Mouse (Mus musculus) embryonic facial prominence, embryonic 13.5 days (tissue): ENCODE data around the gene Agap2. TPM values are rescaled to one million over a fixed set of nuclear protein-coding genes. Genes with fewer than 3 reads are reported as not detected.
"Not testable (repeated sequence)": the region's sequence is repeated elsewhere in the genome, so short reads cannot be mapped to it uniquely, and the experiment has no call there.

Experiments
- ATAC-seq: fragments of 200-750 bp; cut with Nextera tagmentation; 2 replicates; pipeline ENCODE4 v1.8.0; 2017; ENCODE audit warnings: low read depth; ENCODE audit not compliant: insufficient number of reproducible peaks, insufficient read depth, low FRiP score, low TSS enrichment
- H3K27ac ChIP-seq: fragments of 300-500 bp; sonication (generic); 2 replicates; pipeline ENCODE4 v1.5.1; 2015; ENCODE audit warnings: moderate library complexity, mild to moderate bottlenecking, inconsistent platforms
- H3K27me3 ChIP-seq: fragments of 300-500 bp; sonication (generic); 2 replicates; pipeline ENCODE4 v1.6.1; 2015; ENCODE audit warnings: mild to moderate bottlenecking, inconsistent platforms
- H3K36me3 ChIP-seq: fragments of 300-500 bp; sonication (generic); 2 replicates; pipeline ENCODE4 v1.6.1; 2015; ENCODE audit warnings: mild to moderate bottlenecking, inconsistent platforms
- H3K4me1 ChIP-seq: fragments of 300-500 bp; sonication (generic); 2 replicates; pipeline ENCODE4 v1.6.1; 2015; ENCODE audit warnings: inconsistent platforms
- H3K4me2 ChIP-seq: fragments of 300-500 bp; sonication (generic); 2 replicates; pipeline ENCODE4 v1.6.1; 2015; ENCODE audit warnings: moderate library complexity, mild to moderate bottlenecking, inconsistent platforms
- H3K4me3 ChIP-seq: fragments of 300-500 bp; sonication (generic); 2 replicates; pipeline ENCODE4 v1.5.1; 2015; ENCODE audit warnings: mild to moderate bottlenecking, inconsistent platforms
- H3K9ac ChIP-seq: fragments of 300-500 bp; sonication (generic); 2 replicates; pipeline ENCODE4 v1.6.1; 2015; ENCODE audit warnings: mild to moderate bottlenecking, inconsistent platforms
- H3K9me3 ChIP-seq: fragments of 300-500 bp; sonication (generic); 2 replicates; pipeline ENCODE4 v1.6.1; 2016; ENCODE audit warnings: inconsistent platforms
- WGBS: fragments of 180-500 bp; shearing (Covaris S2); methylation state at CpG from one replicate; pipeline ENCODE4 v1.1.7; 2015; ENCODE audit warnings: mixed read lengths; 5-methylcytosine and 5-hydroxymethylcytosine counted together
- polyA plus RNA-seq: library from polyadenylated mRNA; unstranded; fragments of >200 nt; fragmentation: Nextera tagmentation; extraction: Ambion mirVana; gene quantifications from 2 replicates; pipeline ENCODE4 v1.2.1, GENCODE M21; 2015

Agap2 gene
- polyA plus RNA-seq, 1 experiment from 2014 or later = 0.34 TPM

DNA sequence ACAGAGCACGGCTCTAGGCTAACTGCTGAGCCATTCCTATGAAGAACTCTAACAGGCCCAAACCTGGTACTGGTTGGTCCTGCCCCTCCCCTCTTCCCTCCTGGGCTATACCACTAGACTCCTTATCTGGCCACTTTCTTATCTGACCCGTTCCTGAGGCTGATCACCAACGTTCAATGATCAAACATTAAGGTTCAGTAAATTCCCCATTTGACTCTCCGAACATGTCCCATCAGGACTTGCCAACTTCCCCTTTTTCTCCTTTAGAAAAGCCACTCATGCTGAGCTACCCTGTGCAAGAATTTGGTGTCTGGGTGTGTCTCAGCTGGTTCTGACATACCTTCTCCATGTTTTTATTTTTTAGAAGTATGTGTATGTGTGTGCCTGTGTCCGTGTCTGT, 51.5 kb downstream of the Agap2 start:
- Histone ChIP-seq H3K27ac (no peak overlapping the region), H3K9me3 (no peaks in the 10 kb centered on the region), H3K4me3 (no peak overlapping the region), H3K4me2 (no peak overlapping the region), H3K36me3 (no peaks in the 10 kb centered on the region), H3K27me3 (no peaks in the 10 kb centered on the region), H3K4me1 (peaks cover 10% of the 10 kb centered on the region), H3K9ac (no peak overlapping the region)
- ATAC-seq = no peak
- 80% methylated on average over 5 of the region's 5 CpGs for WGBS

DNA sequence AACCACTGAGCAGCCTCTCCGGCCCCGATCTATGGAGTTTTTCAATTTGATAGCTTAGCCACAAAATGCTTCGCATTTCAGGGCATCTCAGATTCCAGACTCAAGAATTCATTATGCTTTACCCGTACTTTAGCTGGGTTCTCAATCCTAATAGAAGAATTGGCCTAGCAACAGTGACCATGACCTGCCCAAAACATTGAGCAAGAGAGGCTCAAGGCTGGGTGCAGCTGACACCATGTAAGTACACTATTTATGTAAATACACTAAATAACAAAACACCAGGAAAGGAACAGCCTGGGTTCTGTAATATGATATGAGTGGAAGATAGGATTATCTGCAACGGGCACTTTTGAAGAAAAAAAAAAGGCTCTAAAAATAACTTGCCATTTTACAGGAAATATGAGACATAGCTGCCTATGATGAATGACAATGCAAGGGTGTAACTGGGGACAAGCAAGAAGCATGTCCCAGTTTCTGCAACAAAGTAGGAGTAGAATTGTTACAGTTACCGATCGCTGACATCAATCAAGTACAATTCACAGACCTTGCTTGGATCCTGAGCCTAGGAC, 52.7 kb downstream of the Agap2 start:
- no peak for ATAC-seq
- Histone ChIP-seq H3K4me3 (no peak overlapping the region), H3K9me3 (no peaks in the 10 kb centered on the region), H3K27ac (no peak overlapping the region), H3K4me2 (no peak overlapping the region), H3K27me3 (no peaks in the 10 kb centered on the region), H3K36me3 (no peaks in the 10 kb centered on the region), H3K4me1 (peaks cover 7% of the 10 kb centered on the region), H3K9ac (no peak overlapping the region)
- WGBS = 58% methylated on average over 7 of the region's 7 CpGs

DNA sequence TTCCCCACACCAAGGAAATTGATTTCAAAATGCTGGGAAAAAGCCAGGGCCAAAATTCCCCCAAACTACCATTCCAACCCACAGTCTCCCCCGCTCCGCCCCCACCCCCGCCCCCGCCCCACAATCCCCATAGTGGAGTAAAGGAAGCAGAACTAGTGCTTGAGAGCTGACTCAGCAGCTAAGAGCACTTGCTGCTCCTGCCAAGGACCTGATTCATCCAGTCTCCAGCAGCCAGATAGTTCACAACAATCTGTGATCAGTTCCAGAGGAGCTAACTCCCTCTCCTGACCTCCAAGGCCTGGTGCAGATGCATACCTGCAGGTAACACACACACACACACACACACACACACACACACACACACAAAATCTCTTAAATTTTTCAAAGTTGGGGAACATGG, 54.3 kb downstream of the Agap2 start:
- no peak for ATAC-seq
- Histone ChIP-seq H3K27ac (no peak overlapping the region), H3K36me3 (no peaks in the 10 kb centered on the region), H3K4me1 (no peaks in the 10 kb centered on the region), H3K27me3 (no peaks in the 10 kb centered on the region), H3K9me3 (no peaks in the 10 kb centered on the region), H3K4me3 (no peak overlapping the region), H3K4me2 (no peak overlapping the region), H3K9ac (no peak overlapping the region)
- WGBS = 70% methylated on average over 4 of the region's 4 CpGs

DNA sequence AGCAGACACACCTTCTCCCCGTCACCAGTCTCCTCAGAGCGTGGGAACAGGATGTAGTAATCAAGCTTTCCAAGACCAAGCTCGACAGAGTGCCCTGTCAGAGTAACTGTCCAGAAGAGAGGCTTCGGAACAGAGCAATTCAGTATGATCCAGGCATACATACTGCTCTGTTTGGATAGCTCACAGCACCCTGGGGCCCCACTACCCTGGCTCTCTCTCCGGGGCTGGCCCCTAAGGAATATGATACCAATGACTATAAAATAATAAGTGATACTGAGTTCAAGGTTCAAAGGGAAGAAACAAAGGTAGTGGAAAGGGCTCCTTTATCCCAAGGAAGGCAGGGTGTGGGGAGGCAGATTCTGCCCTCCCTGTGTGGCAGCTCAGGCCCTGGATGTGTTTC, 57.4 kb downstream of the Agap2 start:
- no peaks in the 10 kb centered on the region for H3K27me3 ChIP-seq
- H3K4me2 ChIP-seq = no peak overlapping the region
- 60% methylated on average over 5 of the region's 5 CpGs for WGBS
- H3K4me1 ChIP-seq = 0 out of 2 replicates have a peak, but pooled peaks cover 9% of the 10 kb centered on the region
- no peak for ATAC-seq
- no peak overlapping the region for H3K27ac ChIP-seq
- H3K9ac ChIP-seq = no peak overlapping the region
- no peak overlapping the region for H3K4me3 ChIP-seq
- H3K9me3 ChIP-seq = no peaks in the 10 kb centered on the region
- no peaks in the 10 kb centered on the region for H3K36me3 ChIP-seq

DNA sequence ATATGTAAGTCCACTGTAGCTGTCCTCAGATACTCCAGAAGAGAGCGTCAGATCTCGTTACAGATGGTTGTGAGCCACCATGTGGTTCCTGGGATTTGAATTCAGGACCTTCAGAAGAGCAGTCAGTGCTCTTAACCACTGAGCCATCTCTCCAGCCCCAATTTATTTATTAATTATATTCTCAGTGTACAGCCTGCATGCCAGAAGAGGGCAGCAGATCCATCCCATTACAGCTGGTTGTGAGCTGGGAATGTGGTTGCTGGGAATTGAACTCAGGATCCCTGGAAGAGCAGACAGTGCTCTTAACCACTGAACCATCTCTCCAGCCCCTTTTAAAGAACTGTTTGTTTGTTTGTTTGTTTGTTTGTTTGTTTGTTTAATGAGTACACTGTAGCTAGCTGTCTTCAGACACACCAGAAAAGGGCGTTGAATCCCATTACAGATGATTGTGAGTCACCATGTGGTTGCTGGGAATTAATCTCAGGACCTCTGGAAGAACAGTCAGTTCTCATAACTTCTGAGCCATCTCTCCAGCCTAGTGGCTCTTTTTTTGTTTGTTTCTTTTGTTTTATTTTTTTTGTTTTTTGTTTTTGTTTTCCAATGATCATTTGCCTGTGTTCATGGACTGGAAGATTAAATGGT, 59.4 kb downstream of the Agap2 start:
- not testable (repeated sequence) for H3K9me3 ChIP-seq, H3K4me2 ChIP-seq, H3K27me3 ChIP-seq, H3K27ac ChIP-seq, ATAC-seq, H3K9ac ChIP-seq, H3K36me3 ChIP-seq, H3K4me1 ChIP-seq, H3K4me3 ChIP-seq
- WGBS = 73% methylated on average over 3 of the region's 3 CpGs

GRCm38 (mm10) chr10:127135118-127135836, 60.2 kb downstream of the Agap2 start:
- Histone ChIP-seq H3K36me3 (no peaks in the 10 kb centered on the region), H3K4me3 (no peak overlapping the region), H3K9me3 (peaks cover 3% of the 10 kb centered on the region; the same call in 1 of the 2 replicates), H3K4me2 (no peak overlapping the region), H3K27ac (no peak overlapping the region), H3K4me1 (0 out of 2 replicates have a peak, but pooled peaks cover 9% of the 10 kb centered on the region), H3K9ac (no peak overlapping the region), H3K27me3 (no peaks in the 10 kb centered on the region)
- WGBS = 31% methylated on average over 8 of the region's 8 CpGs
- no peak for ATAC-seq

DNA sequence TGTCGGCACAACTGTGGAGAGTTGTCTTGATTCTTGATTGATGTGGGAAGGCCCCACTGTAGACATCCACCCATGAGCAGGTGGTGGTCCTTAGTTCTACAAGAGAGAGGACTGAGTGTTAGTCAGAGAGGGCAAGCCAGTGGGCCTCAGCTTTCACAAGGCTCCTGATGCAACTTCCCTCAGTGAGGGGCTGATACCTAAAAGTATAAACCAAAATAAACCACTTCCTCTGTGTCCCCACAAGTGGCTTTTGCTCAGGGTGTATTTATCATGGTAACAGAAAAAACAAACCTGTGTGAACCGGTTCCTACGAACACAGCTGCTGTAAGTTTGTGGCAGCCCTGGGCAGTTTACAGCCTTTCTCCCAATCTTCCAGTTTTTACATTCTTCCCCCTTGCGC, 61.4 kb downstream of the Agap2 start:
- Histone ChIP-seq H3K36me3 (no peaks in the 10 kb centered on the region), H3K4me3 (no peak overlapping the region), H3K27me3 (0 out of 2 replicates have a peak, but pooled peaks cover 2% of the 10 kb centered on the region), H3K9ac (no peak overlapping the region), H3K4me1 (0 out of 2 replicates have a peak, but pooled peaks cover 9% of the 10 kb centered on the region), H3K4me2 (no peak overlapping the region), H3K9me3 (peaks cover 3% of the 10 kb centered on the region; the same call in 1 of the 2 replicates), H3K27ac (no peak overlapping the region)
- no peak for ATAC-seq
- 80% methylated on average over 4 of the region's 4 CpGs for WGBS

DNA sequence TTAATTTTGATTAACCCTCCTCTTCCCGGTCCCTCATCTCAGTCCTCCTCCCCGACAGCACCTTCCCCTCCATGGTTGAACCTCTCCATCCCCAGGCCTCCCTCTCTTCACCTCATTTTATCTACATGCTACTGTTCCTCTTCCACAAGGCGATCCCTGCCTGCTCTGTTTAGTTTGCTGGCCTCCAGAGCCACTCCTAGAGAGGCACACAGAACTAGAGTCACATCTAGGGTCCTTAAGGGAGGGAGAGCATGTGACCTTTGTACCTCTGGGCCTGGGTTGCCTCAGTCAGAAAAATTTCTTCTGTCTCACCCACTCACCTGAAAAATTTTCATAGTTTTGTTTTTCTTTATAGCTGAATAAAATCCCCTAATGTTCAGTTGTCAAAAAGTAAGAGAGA, 62.8 kb downstream of the Agap2 start:
- no peak for ATAC-seq
- 0 out of 2 replicates have a peak, but pooled peaks cover 5% of the 10 kb centered on the region for H3K27me3 ChIP-seq
- H3K4me3 ChIP-seq = no peak overlapping the region
- peaks cover 3% of the 10 kb centered on the region; the same call in 1 of the 2 replicates for H3K9me3 ChIP-seq
- no peak overlapping the region for H3K9ac ChIP-seq
- no peaks in the 10 kb centered on the region for H3K36me3 ChIP-seq
- H3K4me2 ChIP-seq = no peak overlapping the region
- 0 out of 2 replicates have a peak, but pooled peaks cover 9% of the 10 kb centered on the region for H3K4me1 ChIP-seq
- WGBS = 86% methylated on average over 3 of the region's 3 CpGs
- no peak overlapping the region for H3K27ac ChIP-seq

DNA sequence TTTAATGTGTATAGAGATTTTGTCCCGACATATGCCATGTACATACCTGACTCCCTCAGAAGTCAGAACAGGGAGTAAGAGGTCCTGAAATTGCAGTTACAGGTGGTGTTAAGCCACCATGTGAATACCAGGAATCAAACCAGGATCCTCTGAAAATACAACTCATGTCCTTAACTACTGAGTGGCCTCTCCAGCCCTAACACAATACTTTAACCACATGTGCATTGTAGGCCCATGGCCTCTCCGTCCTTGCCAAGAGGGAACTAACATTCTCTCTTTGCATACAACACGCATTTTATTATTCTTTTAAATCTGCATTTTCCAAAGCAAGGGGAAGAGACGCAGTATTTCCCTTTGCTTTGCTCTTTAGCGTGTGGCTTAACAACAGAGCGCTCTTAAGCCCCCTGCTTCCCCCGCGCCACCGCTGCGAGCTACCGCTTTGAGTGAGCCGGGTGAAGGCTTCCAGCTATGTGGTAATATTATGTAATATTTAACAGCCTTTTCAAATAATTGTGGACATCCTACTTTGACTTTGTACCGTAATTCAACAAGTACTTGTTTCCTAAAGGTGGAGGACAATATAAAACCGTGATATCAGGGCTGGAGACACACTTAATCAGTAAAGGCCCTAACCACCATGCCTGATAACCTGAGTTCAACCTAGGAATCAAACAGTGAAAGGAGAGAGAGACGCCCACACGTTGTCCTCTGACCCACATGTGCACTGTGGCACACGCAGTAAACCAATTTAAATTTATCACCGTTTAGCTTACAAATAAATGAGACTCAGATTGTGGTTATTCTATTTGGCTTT, 63.5 kb downstream of the Agap2 start:
- 88% methylated on average over 18 of the region's 18 CpGs for WGBS
- Histone ChIP-seq H3K9me3 (peaks cover 3% of the 10 kb centered on the region; the same call in 1 of the 2 replicates), H3K4me3 (no peak overlapping the region), H3K27me3 (0 out of 2 replicates have a peak, but pooled peaks cover 5% of the 10 kb centered on the region), H3K4me1 (0 out of 2 replicates have a peak, but pooled peaks cover 9% of the 10 kb centered on the region), H3K9ac (no peak overlapping the region), H3K4me2 (no peak overlapping the region), H3K36me3 (no peaks in the 10 kb centered on the region), H3K27ac (no peak overlapping the region)
- ATAC-seq = no peak

- Histone ChIP-seq H3K4me1 (no peaks in the 10 kb centered on the region), H3K4me2 (no peak overlapping the region), H3K27ac (no peak overlapping the region), H3K9me3 (peaks cover 3% of the 10 kb centered on the region; the same call in 1 of the 2 replicates), H3K27me3 (0 out of 2 replicates have a peak, but pooled peaks cover 5% of the 10 kb centered on the region), H3K9ac (no peak overlapping the region), H3K4me3 (no peak overlapping the region), H3K36me3 (no peaks in the 10 kb centered on the region)
- 78% methylated on average over 11 of the region's 11 CpGs for WGBS
- ATAC-seq = no peak
These were observed 65.9 kb downstream of the Agap2 start for GRCm38 (mm10) chr10:127140971-127141370.

GRCm38 (mm10) chr10:127141500-127141899, 66.4 kb downstream of the Agap2 start:
- Histone ChIP-seq H3K27me3 (0 out of 2 replicates have a peak, but pooled peaks cover 5% of the 10 kb centered on the region), H3K4me3 (no peak overlapping the region), H3K9me3 (peaks cover 3% of the 10 kb centered on the region; the same call in 1 of the 2 replicates), H3K36me3 (no peaks in the 10 kb centered on the region), H3K27ac (no peak overlapping the region), H3K4me1 (no peaks in the 10 kb centered on the region), H3K4me2 (no peak overlapping the region), H3K9ac (no peak overlapping the region)
- whole genome bisulfite sequencing = 72% methylated on average over 8 of the region's 8 CpGs
- no peak for ATAC-seq
